Mouse (Mus musculus) spleen, postnatal 14 days (tissue): ENCODE measurements around the gene Myo15b.

Source experiments
- DNase-seq, 2 experiments: peaks; one replicate each; pipeline ENCODE4 v3.0.0; 2021 to 2022; ENCODE audit warnings: low spot score in 2 of 2

The Myo15b gene

GRCm38 (mm10) chr11:115902831-115903230, 44.6 kb downstream of the Myo15b start:
- peak; percentile 49 to 65 for DNase-seq

GRCm38 (mm10) chr11:115903384-115904230, 45.4 kb downstream of the Myo15b start:
- peak; percentile 55 to 61 for DNase-seq

GRCm38 (mm10) chr11:115904231-115904955, 46.2 kb downstream of the Myo15b start:
- DNase-seq: no peak

GRCm38 (mm10) chr11:115904956-115905790, 47.0 kb downstream of the Myo15b start:
- DNase-seq: no peak

GRCm38 (mm10) chr11:115906116-115906515, 47.9 kb downstream of the Myo15b start:
- no peak for DNase-seq

GRCm38 (mm10) chr11:115906521-115906920, 48.3 kb downstream of the Myo15b start:
- DNase-seq: no peak

- peak in 1 of 2 experiments; percentile 33 for DNase-seq
Measured at GRCm38 (mm10) chr11:115911134-115911561, 52.9 kb downstream of the Myo15b start.

- DNase-seq: no peak
Measured at GRCm38 (mm10) chr11:115911632-115912376, 53.6 kb downstream of the Myo15b start, which contains the start of gene Smim6. TSS of gene Smim6 (plus strand) at chr11:115912017.

- DNase-seq: no peak
Measured at GRCm38 (mm10) chr11:115916579-115916978, 58.4 kb downstream of the Myo15b start.

- DNase-seq: no peak
Measured at GRCm38 (mm10) chr11:115918637-115919036, 60.4 kb downstream of the Myo15b start.

- DNase-seq: no peak
Measured at GRCm38 (mm10) chr11:115919073-115919472, 60.9 kb downstream of the Myo15b start.

GRCm38 (mm10) chr11:115920110-115920818, 62.1 kb downstream of the Myo15b start:
- DNase-seq: peak; percentile 40 to 66

GRCm38 (mm10) chr11:115921986-115922385, 63.8 kb downstream of the Myo15b start:
- DNase-seq: no peak

- peak in 1 of 2 experiments; percentile 30 for DNase-seq
Measured at GRCm38 (mm10) chr11:115929031-115929430, 70.8 kb downstream of the Myo15b start.

- no peak for DNase-seq
Measured at GRCm38 (mm10) chr11:115929818-115930217, 71.6 kb downstream of the Myo15b start.

GRCm38 (mm10) chr11:115931235-115931634, 73.0 kb downstream of the Myo15b start:
- DNase-seq: no peak

GRCm38 (mm10) chr11:115933108-115933746, 75.0 kb downstream of the Myo15b start, which contains the start of the genes Sap30bp and Recql5:
TSS of gene Sap30bp (plus strand) at chr11:115933282.
TSS of gene Recql5 (minus strand) at chr11:115933477.
- DNase-seq: peak; percentile 92 to 97

GRCm38 (mm10) chr11:115933747-115934110, 75.5 kb downstream of the Myo15b start:
- no peak for DNase-seq

GRCm38 (mm10) chr11:115939690-115940329, 81.6 kb downstream of the Myo15b start:
- peak; percentile 37 to 61 for DNase-seq
